Mouse (Mus musculus): ENCODE results near the gene Nudt13.
A peak's percentile ranks its signal among the peaks of the same experiment; 100 is the strongest.
"Not testable (repeated sequence)": the region's sequence is repeated elsewhere in the genome, so short reads cannot be mapped to it uniquely, and the experiment has no call there.

The Nudt13 gene

GRCm38 (mm10) chr14:20294117-20294892 lies at the start of gene Nudt13:
Nudt13 (plus strand) TSS chr14:20294697.
- peak; percentile 20 for DNase-seq (ENCODE audit: low spot score)

- DNase-seq (ENCODE audit: low spot score), result no peak
Observed at GRCm38 (mm10) chr14:20245318-20245717, 49.2 kb upstream of the Nudt13 start.

- DNase-seq (ENCODE audit: low spot score), result no peak
Observed at GRCm38 (mm10) chr14:20245861-20246260, 48.6 kb upstream of the Nudt13 start.

- no peak for DNase-seq (ENCODE audit: low spot score)
Observed at GRCm38 (mm10) chr14:20246811-20247266, 47.7 kb upstream of the Nudt13 start.

- DNase-seq (ENCODE audit: low spot score), result no peak
Observed at GRCm38 (mm10) chr14:20248001-20248400, 46.5 kb upstream of the Nudt13 start.

GRCm38 (mm10) chr14:20250237-20251171 lies 44.0 kb upstream of the Nudt13 start:
- DNase-seq (ENCODE audit: low spot score), result no peak

- peak; percentile 34 for DNase-seq (ENCODE audit: low spot score)
Observed at GRCm38 (mm10) chr14:20258185-20259113, 36.0 kb upstream of the Nudt13 start.

GRCm38 (mm10) chr14:20262346-20262745 lies 32.2 kb upstream of the Nudt13 start:
- DNase-seq (ENCODE audit: low spot score), result no peak

- no peak for DNase-seq (ENCODE audit: low spot score)
Observed at GRCm38 (mm10) chr14:20268421-20268820, 26.1 kb upstream of the Nudt13 start.

- DNase-seq (ENCODE audit: low spot score), result no peak
Observed at GRCm38 (mm10) chr14:20269082-20269809, 25.3 kb upstream of the Nudt13 start, which contains the start of gene Kcnk16. Kcnk16 (minus strand) TSS chr14:20269199.

GRCm38 (mm10) chr14:20291391-20291790 lies 3.1 kb upstream of the Nudt13 start:
- no peak for DNase-seq (ENCODE audit: low spot score)

GRCm38 (mm10) chr14:20294947-20295346 lies 450 bp downstream of the Nudt13 start:
- no peak for DNase-seq (ENCODE audit: low spot score)

GRCm38 (mm10) chr14:20297616-20298015 lies 3.1 kb downstream of the Nudt13 start:
- DNase-seq (ENCODE audit: low spot score), result no peak

- no peak for DNase-seq (ENCODE audit: low spot score)
Observed at GRCm38 (mm10) chr14:20298131-20298530, 3.6 kb downstream of the Nudt13 start.

- DNase-seq (ENCODE audit: low spot score), result not testable (repeated sequence)
Observed at GRCm38 (mm10) chr14:20305085-20305484, 10.6 kb downstream of the Nudt13 start.

GRCm38 (mm10) chr14:20315137-20315536 lies 20.6 kb downstream of the Nudt13 start:
- no peak for DNase-seq (ENCODE audit: low spot score)

- peak; percentile 20 for DNase-seq (ENCODE audit: low spot score)
Observed at GRCm38 (mm10) chr14:20319420-20319819, 24.9 kb downstream of the Nudt13 start.

- no peak for DNase-seq (ENCODE audit: low spot score)
Observed at GRCm38 (mm10) chr14:20324196-20324595, 29.7 kb downstream of the Nudt13 start.

- DNase-seq (ENCODE audit: low spot score), result no peak
Observed at GRCm38 (mm10) chr14:20328474-20328873, 34.0 kb downstream of the Nudt13 start.

GRCm38 (mm10) chr14:20331316-20331715 lies 36.8 kb downstream of the Nudt13 start:
- no peak for DNase-seq (ENCODE audit: low spot score)

GRCm38 (mm10) chr14:20339415-20339814 lies 44.9 kb downstream of the Nudt13 start:
- no peak for DNase-seq (ENCODE audit: low spot score)
